Mouse (Mus musculus): ENCODE results near the gene Slc17a9.

- TF ChIP-seq GATA1 (IDR thresholded peaks at IDR 0.05; ENCODE audit: low read length): no peak
- no peak for TF ChIP-seq TAL1 (IDR thresholded peaks at IDR 0.05; ENCODE audit: low read length)
Observed at GRCm38 (mm10) chr2:180735232-180735631, 10.2 kb downstream of the Slc17a9 start.
